Mouse (Mus musculus): ENCODE data around the gene Gm3264. TPM values are rescaled to one million over a fixed set of nuclear protein-coding genes. Genes with fewer than 3 reads are reported as not detected.

Gene Gm3264
- not detected in 2 replicates for polyA plus RNA-seq (2012; rRNA removed; ENCODE audit: low replicate concordance)

GRCm38 (mm10) chr14:4855299-4855980 is at the start of gene Gm3264:
Gene Gm3264 (plus strand): TSS chr14:4855576.

GRCm38 (mm10) chr14:4837806-4838205 is 17.6 kb upstream of the Gm3264 start, which contains the start of gene Gm3269:
Gene Gm3269 (plus strand): TSS chr14:4838106.

GRCm38 (mm10) chr14:4892116-4892515 is 36.7 kb downstream of the Gm3264 start, which contains the start of gene Gm3278:
Gene Gm3278 (plus strand): TSS chr14:4892416.

Other genes starting within 250 kb of the Gm3264 start
- gene Gm8159, start 223.2 kb upstream of the Gm3264 start, polyA plus RNA-seq (2012; rRNA removed; ENCODE audit: low replicate concordance), result not detected in 2 replicates
- gene Gm3239, start 191.4 kb upstream of the Gm3264 start, polyA plus RNA-seq (2012; rRNA removed; ENCODE audit: low replicate concordance), result not detected in 2 replicates
- not detected in 2 replicates for gene Gm7876, start 146.3 kb upstream of the Gm3264 start, polyA plus RNA-seq (2012; rRNA removed; ENCODE audit: low replicate concordance)
- 0.19 and 0.34 TPM in 2 replicates for gene Gm3252, start 128.8 kb upstream of the Gm3264 start, polyA plus RNA-seq (2012; rRNA removed; ENCODE audit: low replicate concordance)
- not detected in 2 replicates for gene Gm9602, start 79.2 kb upstream of the Gm3264 start, polyA plus RNA-seq (2012; rRNA removed; ENCODE audit: low replicate concordance)
- not detected in 2 replicates for gene Gm3269, start 17.5 kb upstream of the Gm3264 start, polyA plus RNA-seq (2012; rRNA removed; ENCODE audit: low replicate concordance)
- not detected in 2 replicates for gene Gm3278, start 36.8 kb downstream of the Gm3264 start, polyA plus RNA-seq (2012; rRNA removed; ENCODE audit: low replicate concordance)
- not detected in 2 replicates for gene Gm8297, start 128.4 kb downstream of the Gm3264 start, polyA plus RNA-seq (2012; rRNA removed; ENCODE audit: low replicate concordance)
- gene Gm3298, start 160.3 kb downstream of the Gm3264 start, polyA plus RNA-seq (2012; rRNA removed; ENCODE audit: low replicate concordance), result not detected in 2 replicates
- not detected in 2 replicates for gene 4930555G01Rik, start 195.1 kb downstream of the Gm3264 start, polyA plus RNA-seq (2012; rRNA removed; ENCODE audit: low replicate concordance)
- gene Gm8281, start 215.5 kb downstream of the Gm3264 start, polyA plus RNA-seq (2012; rRNA removed; ENCODE audit: low replicate concordance), result not detected in 2 replicates